Mouse (Mus musculus): ENCODE results near the gene Htr3a. TPM values are rescaled to one million over a fixed set of nuclear protein-coding genes. Genes with fewer than 3 reads are reported as not detected.

Gene Htr3a
- polyA plus RNA-seq, 1 experiment from 2014 or later: 6.2 TPM

DNA sequence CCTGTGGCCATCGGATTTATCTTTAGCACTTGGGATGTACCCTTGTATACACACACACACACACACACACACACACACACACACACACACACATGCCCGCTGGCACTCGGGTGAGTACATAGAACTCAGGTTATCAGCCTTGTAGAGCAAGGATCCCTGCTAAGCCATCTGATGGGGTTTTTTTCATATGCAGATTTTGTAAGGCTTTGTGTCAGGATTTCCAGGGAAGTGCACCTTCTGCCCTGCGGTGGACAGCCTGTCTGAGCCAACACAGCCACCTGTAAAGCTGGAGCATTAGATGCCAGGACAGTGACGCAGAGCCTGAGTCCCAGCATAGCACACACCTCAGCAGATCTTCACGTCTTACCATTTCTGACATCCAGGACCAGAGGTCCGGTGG is 21.8 kb downstream of the Htr3a start:
- no peak overlapping the region for H3K27ac ChIP-seq (ENCODE audit: low read depth, low read length)
- H3K4me2 ChIP-seq (replicated peaks; ENCODE audit: low read depth): no peak overlapping the region
- H3K4me1 ChIP-seq (replicated peaks; ENCODE audit: control insufficient read depth, insufficient read depth, low read length): no peaks in the 10 kb centered on the region
- H3K9ac ChIP-seq (ENCODE audit: low read depth, low read length): no peak overlapping the region
- ATAC-seq: no peak
- no peaks in the 10 kb centered on the region for H3K27me3 ChIP-seq (replicated peaks; ENCODE audit: control insufficient read depth, insufficient read depth, low read length)
- H3K36me3 ChIP-seq (ENCODE audit: control insufficient read depth, insufficient read depth): no peaks in the 10 kb centered on the region
- no peak overlapping the region for H3K4me3 ChIP-seq (ENCODE audit: low read depth, low read length)
- WGBS: 79% methylated on average over 7 of the region's 7 CpGs
- H3K9me3 ChIP-seq (ENCODE audit: control insufficient read depth): no peaks in the 10 kb centered on the region
- TF ChIP-seq CTCF (IDR thresholded peaks at IDR 0.05; ENCODE audit: low read depth): no peak

DNA sequence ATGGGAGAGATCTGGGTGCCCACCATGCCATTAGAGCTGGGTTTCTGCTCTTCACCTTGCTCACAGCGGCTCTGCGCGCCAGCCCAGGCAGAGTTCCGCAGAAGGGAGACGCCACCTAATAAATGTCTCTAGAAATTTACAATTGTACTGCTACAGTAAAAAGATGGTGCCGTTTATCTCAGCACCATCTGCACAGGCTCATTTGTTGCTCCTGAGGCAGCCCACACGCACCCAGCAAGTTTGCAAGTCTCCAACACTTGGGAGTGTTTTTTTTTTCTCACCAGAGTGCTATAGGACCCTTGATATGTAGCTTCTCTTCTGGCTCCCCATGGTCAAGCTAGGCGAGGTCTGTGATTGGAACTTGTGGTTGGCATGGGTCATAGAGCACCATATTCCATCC is 38.0 kb downstream of the Htr3a start:
- H3K4me2 ChIP-seq (replicated peaks; ENCODE audit: low read depth): no peak overlapping the region
- no peak for ATAC-seq
- no peak overlapping the region for H3K27ac ChIP-seq (ENCODE audit: low read depth, low read length)
- no peaks in the 10 kb centered on the region for H3K36me3 ChIP-seq (ENCODE audit: control insufficient read depth, insufficient read depth)
- no peaks in the 10 kb centered on the region for H3K27me3 ChIP-seq (replicated peaks; ENCODE audit: control insufficient read depth, insufficient read depth, low read length)
- TF ChIP-seq CTCF (IDR thresholded peaks at IDR 0.05; ENCODE audit: low read depth): no peak
- H3K9me3 ChIP-seq (ENCODE audit: control insufficient read depth): no peaks in the 10 kb centered on the region
- no peak overlapping the region for H3K9ac ChIP-seq (ENCODE audit: low read depth, low read length)
- WGBS: 85% methylated on average over 8 of the region's 8 CpGs
- no peak overlapping the region for H3K4me3 ChIP-seq (ENCODE audit: low read depth, low read length)
- no peaks in the 10 kb centered on the region for H3K4me1 ChIP-seq (replicated peaks; ENCODE audit: control insufficient read depth, insufficient read depth, low read length)

DNA sequence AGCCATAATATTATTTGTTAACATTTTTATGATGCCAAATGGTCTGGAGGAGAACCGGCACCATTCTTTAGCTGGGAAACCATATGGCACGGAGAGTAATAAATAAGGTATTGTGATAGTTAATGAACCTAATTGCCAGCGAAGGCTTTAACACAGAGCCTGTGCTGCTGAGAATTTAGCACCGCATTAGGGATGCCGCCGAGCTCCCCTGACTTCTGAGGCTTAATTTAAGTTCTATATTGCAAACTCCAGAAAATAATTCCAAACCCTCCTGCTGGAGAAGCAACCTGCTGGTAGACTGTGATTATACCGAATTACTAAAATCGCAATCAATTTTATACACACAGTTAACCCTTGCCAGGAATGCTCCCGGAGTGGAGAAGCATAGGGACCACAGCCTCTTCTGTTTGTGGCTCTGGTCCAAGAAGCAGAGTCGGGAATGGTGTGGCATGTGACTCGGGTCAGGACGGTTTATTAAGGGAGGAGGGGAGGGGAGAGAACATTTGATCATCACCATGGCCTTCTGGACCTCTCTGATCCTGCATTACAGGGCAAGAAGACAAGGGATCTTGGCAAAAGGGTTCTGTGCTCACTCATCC is 44.3 kb downstream of the Htr3a start:
- Histone ChIP-seq H3K9ac (ENCODE audit: low read depth, low read length) (no peak overlapping the region), H3K4me1 (replicated peaks; ENCODE audit: control insufficient read depth, insufficient read depth, low read length) (no peaks in the 10 kb centered on the region), H3K27me3 (replicated peaks; ENCODE audit: control insufficient read depth, insufficient read depth, low read length) (no peaks in the 10 kb centered on the region), H3K27ac (ENCODE audit: low read depth, low read length) (no peak overlapping the region), H3K36me3 (ENCODE audit: control insufficient read depth, insufficient read depth) (no peaks in the 10 kb centered on the region), H3K4me2 (replicated peaks; ENCODE audit: low read depth) (no peak overlapping the region), H3K9me3 (ENCODE audit: control insufficient read depth) (no peaks in the 10 kb centered on the region), H3K4me3 (ENCODE audit: low read depth, low read length) (no peak overlapping the region)
- no peak for ATAC-seq
- no peak for TF ChIP-seq CTCF (IDR thresholded peaks at IDR 0.05; ENCODE audit: low read depth)
- 64% methylated on average over 12 of the region's 12 CpGs for WGBS

DNA sequence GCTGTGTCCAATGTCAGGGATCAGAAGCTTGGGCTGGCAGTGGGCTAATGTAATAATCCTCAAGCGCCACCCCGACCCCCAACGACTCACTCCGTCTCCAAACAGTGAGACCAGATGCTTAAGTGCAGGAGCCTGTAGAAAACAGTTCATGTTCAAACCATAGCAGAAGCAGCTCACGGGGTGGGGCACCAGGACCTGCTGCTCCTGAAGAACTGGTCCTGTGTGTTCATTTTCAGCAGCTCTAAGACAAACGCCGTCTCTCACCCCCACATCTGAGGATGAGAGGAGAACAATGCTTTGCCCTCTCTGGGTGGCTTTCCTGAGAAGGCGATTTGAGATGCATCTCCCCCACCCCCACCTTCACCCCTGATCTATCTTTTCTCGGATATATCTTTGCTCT is 45.7 kb downstream of the Htr3a start:
- no peak for TF ChIP-seq CTCF (IDR thresholded peaks at IDR 0.05; ENCODE audit: low read depth)
- H3K4me2 ChIP-seq (replicated peaks; ENCODE audit: low read depth): no peak overlapping the region
- ATAC-seq: no peak
- H3K9me3 ChIP-seq (ENCODE audit: control insufficient read depth): no peaks in the 10 kb centered on the region
- no peak overlapping the region for H3K4me3 ChIP-seq (ENCODE audit: low read depth, low read length)
- no peak overlapping the region for H3K9ac ChIP-seq (ENCODE audit: low read depth, low read length)
- H3K27ac ChIP-seq (ENCODE audit: low read depth, low read length): no peak overlapping the region
- H3K27me3 ChIP-seq (replicated peaks; ENCODE audit: control insufficient read depth, insufficient read depth, low read length): no peaks in the 10 kb centered on the region
- WGBS: 31% methylated on average over 9 of the region's 9 CpGs
- H3K4me1 ChIP-seq (replicated peaks; ENCODE audit: control insufficient read depth, insufficient read depth, low read length): 0 out of 2 replicates have a peak, but pooled peaks cover 4% of the 10 kb centered on the region
- H3K36me3 ChIP-seq (ENCODE audit: control insufficient read depth, insufficient read depth): no peaks in the 10 kb centered on the region

DNA sequence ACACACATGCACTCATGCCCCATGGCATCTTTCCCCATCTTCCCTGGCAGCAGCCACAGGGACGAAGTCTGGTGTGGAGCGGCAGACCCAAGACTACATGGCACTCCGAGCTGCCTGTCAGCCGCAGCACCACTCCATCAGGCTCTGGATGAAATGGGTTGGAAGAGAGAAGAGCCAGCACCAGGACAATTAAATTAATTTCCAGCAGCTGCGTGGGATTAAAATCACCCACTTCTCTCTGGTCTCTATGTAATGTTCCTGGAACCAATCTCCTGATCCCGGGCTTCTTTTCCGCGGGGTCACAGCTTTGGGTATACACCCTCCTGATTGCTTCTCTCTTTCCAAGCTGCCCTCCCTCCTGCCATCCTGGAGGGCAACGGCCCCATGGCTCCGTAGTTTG is 49.4 kb downstream of the Htr3a start:
- ATAC-seq: no peak
- H3K4me2 ChIP-seq (replicated peaks; ENCODE audit: low read depth): no peak overlapping the region
- H3K9ac ChIP-seq (ENCODE audit: low read depth, low read length): no peak overlapping the region
- TF ChIP-seq CTCF (IDR thresholded peaks at IDR 0.05; ENCODE audit: low read depth): no peak
- no peak overlapping the region for H3K27ac ChIP-seq (ENCODE audit: low read depth, low read length)
- H3K9me3 ChIP-seq (ENCODE audit: control insufficient read depth): no peaks in the 10 kb centered on the region
- H3K4me1 ChIP-seq (replicated peaks; ENCODE audit: control insufficient read depth, insufficient read depth, low read length): 0 out of 2 replicates have a peak, but pooled peaks cover 5% of the 10 kb centered on the region
- 92% methylated on average over 10 of the region's 10 CpGs for WGBS
- H3K27me3 ChIP-seq (replicated peaks; ENCODE audit: control insufficient read depth, insufficient read depth, low read length): no peaks in the 10 kb centered on the region
- no peaks in the 10 kb centered on the region for H3K36me3 ChIP-seq (ENCODE audit: control insufficient read depth, insufficient read depth)
- H3K4me3 ChIP-seq (ENCODE audit: low read depth, low read length): no peak overlapping the region

DNA sequence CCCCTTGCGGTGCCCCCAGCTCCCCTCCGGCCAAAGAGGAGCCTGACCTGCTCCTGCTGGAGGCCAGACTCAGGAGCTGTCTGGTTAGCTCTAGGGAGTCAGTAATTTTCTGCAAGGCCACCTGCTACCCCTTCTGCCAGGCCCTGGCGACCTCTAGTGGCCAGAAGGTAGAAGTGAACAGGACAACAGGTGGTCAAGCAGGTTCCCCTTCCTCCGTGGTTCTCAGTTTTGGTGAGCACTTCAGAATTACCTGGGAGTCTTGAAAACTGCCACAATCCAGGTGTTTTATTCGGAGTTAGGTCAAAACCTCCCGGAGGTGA is 50.4 kb downstream of the Htr3a start:
- Histone ChIP-seq H3K27me3 (replicated peaks; ENCODE audit: control insufficient read depth, insufficient read depth, low read length) (no peaks in the 10 kb centered on the region), H3K36me3 (ENCODE audit: control insufficient read depth, insufficient read depth) (no peaks in the 10 kb centered on the region), H3K4me1 (replicated peaks; ENCODE audit: control insufficient read depth, insufficient read depth, low read length) (0 out of 2 replicates have a peak, but pooled peaks cover 5% of the 10 kb centered on the region), H3K27ac (ENCODE audit: low read depth, low read length) (no peak overlapping the region), H3K9ac (ENCODE audit: low read depth, low read length) (no peak overlapping the region), H3K9me3 (ENCODE audit: control insufficient read depth) (no peaks in the 10 kb centered on the region), H3K4me3 (ENCODE audit: low read depth, low read length) (no peak overlapping the region), H3K4me2 (replicated peaks; ENCODE audit: low read depth) (no peak overlapping the region)
- WGBS: 2% methylated on average over 6 of the region's 6 CpGs
- ATAC-seq: peak; percentile 66; the same call in 1 of the 2 replicates
- peak; percentile 97 for TF ChIP-seq CTCF (IDR thresholded peaks at IDR 0.05; ENCODE audit: low read depth)

All from intestine, postnatal 0 days (tissue).